Mouse (Mus musculus): ENCODE results near the gene Cyp4f39. TPM values are rescaled to one million over a fixed set of nuclear protein-coding genes. Genes with fewer than 3 reads are reported as not detected.
"Not testable (repeated sequence)": the region's sequence is repeated elsewhere in the genome, so short reads cannot be mapped to it uniquely, and the experiment has no call there.

Gene Cyp4f39
- polyA plus RNA-seq, 1 experiment: 0.03 TPM

- peak within 1 kb of the TSS; percentile 45 for H3K4me3 ChIP-seq (replicated peaks)
- H3K9me3 ChIP-seq (ENCODE audit: control insufficient read depth, low read length): no peaks in the 10 kb centered on the region
- no peaks in the 10 kb centered on the region for H3K36me3 ChIP-seq (ENCODE audit: control insufficient read depth)
- H3K27me3 ChIP-seq (ENCODE audit: control insufficient read depth): peaks cover 14% of the 10 kb centered on the region
- H3K4me1 ChIP-seq (ENCODE audit: control insufficient read depth): peaks cover 6% of the 10 kb centered on the region
- no peak for TF ChIP-seq TAL1 (IDR thresholded peaks at IDR 0.05; ENCODE audit: low read length)
- no peak for TF ChIP-seq GATA1 (IDR thresholded peaks at IDR 0.05; ENCODE audit: low read length)
Observed at GRCm38 (mm10) chr17:32505851-32506728, 53.6 kb downstream of the Cyp4f39 start, which contains the start of gene Cyp4f17. TSS of gene Cyp4f17 (plus strand) at chr17:32506050.

- Histone ChIP-seq H3K4me3 (replicated peaks) (peak overlapping the region; percentile 22), H3K9me3 (ENCODE audit: control insufficient read depth, low read length) (no peaks in the 10 kb centered on the region), H3K4me1 (ENCODE audit: control insufficient read depth) (peaks cover 6% of the 10 kb centered on the region), H3K36me3 (ENCODE audit: control insufficient read depth) (no peaks in the 10 kb centered on the region), H3K27me3 (ENCODE audit: control insufficient read depth) (peaks cover 14% of the 10 kb centered on the region)
- no peak for TF ChIP-seq GATA1 (IDR thresholded peaks at IDR 0.05; ENCODE audit: low read length)
- no peak for TF ChIP-seq TAL1 (IDR thresholded peaks at IDR 0.05; ENCODE audit: low read length)
Observed at GRCm38 (mm10) chr17:32506729-32507245, 54.3 kb downstream of the Cyp4f39 start.

GRCm38 (mm10) chr17:32516126-32516525 is 63.6 kb downstream of the Cyp4f39 start:
- TF ChIP-seq TAL1 (IDR thresholded peaks at IDR 0.05; ENCODE audit: low read length): no peak
- TF ChIP-seq GATA1 (IDR thresholded peaks at IDR 0.05; ENCODE audit: low read length): no peak
- H3K36me3 ChIP-seq (ENCODE audit: control insufficient read depth): no peaks in the 10 kb centered on the region
- H3K27me3 ChIP-seq (ENCODE audit: control insufficient read depth): no peaks in the 10 kb centered on the region

GRCm38 (mm10) chr17:32521981-32522380 is 69.5 kb downstream of the Cyp4f39 start:
- Histone ChIP-seq H3K9me3 (ENCODE audit: control insufficient read depth, low read length) (no peaks in the 10 kb centered on the region), H3K4me3 (replicated peaks) (no peak overlapping the region), H3K36me3 (ENCODE audit: control insufficient read depth) (no peaks in the 10 kb centered on the region), H3K4me1 (ENCODE audit: control insufficient read depth) (no peaks in the 10 kb centered on the region), H3K27me3 (ENCODE audit: control insufficient read depth) (no peaks in the 10 kb centered on the region)
- TF ChIP-seq TAL1 (IDR thresholded peaks at IDR 0.05; ENCODE audit: low read length): no peak
- no peak for TF ChIP-seq GATA1 (IDR thresholded peaks at IDR 0.05; ENCODE audit: low read length)

More at GRCm38 (mm10) chr17:32516126-32516525, 63.6 kb downstream of the Cyp4f39 start:
- Histone ChIP-seq H3K9me3 (ENCODE audit: control insufficient read depth, low read length) (no peaks in the 10 kb centered on the region), H3K4me3 (replicated peaks) (no peak overlapping the region), H3K4me1 (ENCODE audit: control insufficient read depth) (no peaks in the 10 kb centered on the region)

- no peak overlapping the region for H3K4me3 ChIP-seq (replicated peaks)
- TF ChIP-seq TAL1 (IDR thresholded peaks at IDR 0.05; ENCODE audit: low read length) (no peak), GATA1 (IDR thresholded peaks at IDR 0.05; ENCODE audit: low read length) (no peak)
- H3K4me1 ChIP-seq (ENCODE audit: control insufficient read depth): no peaks in the 10 kb centered on the region
- H3K27me3 ChIP-seq (ENCODE audit: control insufficient read depth): no peaks in the 10 kb centered on the region
- H3K9me3 ChIP-seq (ENCODE audit: control insufficient read depth, low read length): no peaks in the 10 kb centered on the region
- H3K36me3 ChIP-seq (ENCODE audit: control insufficient read depth): no peaks in the 10 kb centered on the region
Observed at GRCm38 (mm10) chr17:32522386-32522785, 69.9 kb downstream of the Cyp4f39 start.

GRCm38 (mm10) chr17:32522816-32523215 is 70.3 kb downstream of the Cyp4f39 start:
- H3K27me3 ChIP-seq (ENCODE audit: control insufficient read depth): no peaks in the 10 kb centered on the region
- H3K4me1 ChIP-seq (ENCODE audit: control insufficient read depth): peaks cover 1% of the 10 kb centered on the region
- H3K36me3 ChIP-seq (ENCODE audit: control insufficient read depth): no peaks in the 10 kb centered on the region
- TF ChIP-seq GATA1 (IDR thresholded peaks at IDR 0.05; ENCODE audit: low read length) (no peak), TAL1 (IDR thresholded peaks at IDR 0.05; ENCODE audit: low read length) (no peak)
- H3K4me3 ChIP-seq (replicated peaks): no peak overlapping the region
- no peaks in the 10 kb centered on the region for H3K9me3 ChIP-seq (ENCODE audit: control insufficient read depth, low read length)

GRCm38 (mm10) chr17:32523895-32524294 is 71.4 kb downstream of the Cyp4f39 start:
- Histone ChIP-seq H3K9me3 (ENCODE audit: control insufficient read depth, low read length) (no peaks in the 10 kb centered on the region), H3K4me3 (replicated peaks) (no peak overlapping the region), H3K36me3 (ENCODE audit: control insufficient read depth) (no peaks in the 10 kb centered on the region), H3K4me1 (ENCODE audit: control insufficient read depth) (peaks cover 11% of the 10 kb centered on the region), H3K27me3 (ENCODE audit: control insufficient read depth) (no peaks in the 10 kb centered on the region)
- TF ChIP-seq GATA1 (IDR thresholded peaks at IDR 0.05; ENCODE audit: low read length) (no peak), TAL1 (IDR thresholded peaks at IDR 0.05; ENCODE audit: low read length) (no peak)

- H3K9me3 ChIP-seq (ENCODE audit: control insufficient read depth, low read length); H3K4me3 ChIP-seq (replicated peaks); H3K36me3 ChIP-seq (ENCODE audit: control insufficient read depth); H3K27me3 ChIP-seq (ENCODE audit: control insufficient read depth): not testable (repeated sequence)
- peaks cover 11% of the 10 kb centered on the region for H3K4me1 ChIP-seq (ENCODE audit: control insufficient read depth)
Observed at GRCm38 (mm10) chr17:32526341-32526740, 73.8 kb downstream of the Cyp4f39 start.

GRCm38 (mm10) chr17:32527748-32528147 is 75.2 kb downstream of the Cyp4f39 start:
- Histone ChIP-seq H3K27me3 (ENCODE audit: control insufficient read depth) (no peaks in the 10 kb centered on the region), H3K4me3 (replicated peaks) (no peak overlapping the region), H3K4me1 (ENCODE audit: control insufficient read depth) (peaks cover 11% of the 10 kb centered on the region), H3K36me3 (ENCODE audit: control insufficient read depth) (no peaks in the 10 kb centered on the region), H3K9me3 (ENCODE audit: control insufficient read depth, low read length) (no peaks in the 10 kb centered on the region)
- TF ChIP-seq GATA1 (IDR thresholded peaks at IDR 0.05; ENCODE audit: low read length) (no peak), TAL1 (IDR thresholded peaks at IDR 0.05; ENCODE audit: low read length) (no peak)
